Mouse (Mus musculus) heart, postnatal 25 days (tissue): ENCODE measurements around the gene Stxbp5. TPM values are rescaled to one million over a fixed set of nuclear protein-coding genes. Genes with fewer than 3 reads are reported as not detected.

Source experiments
- DNase-seq: peaks from one replicate; pipeline ENCODE4 v3.0.0; 2022; ENCODE audit warnings: low spot score
- intact Hi-C: fragments of 180-260 bp; cut with DNase I; formaldehyde crosslinking; loops from one replicate; pipeline ENCODE4 v1.15.1; 2025
- total RNA-seq, 2 experiments: library from RNA; stranded (reverse); gene quantifications; 2 replicates each; pipeline ENCODE4 v1.2.3; 2021

Stxbp5 gene
- total RNA-seq, 2 experiments from 2014 or later = 9.5 to 12.2 TPM

DNA sequence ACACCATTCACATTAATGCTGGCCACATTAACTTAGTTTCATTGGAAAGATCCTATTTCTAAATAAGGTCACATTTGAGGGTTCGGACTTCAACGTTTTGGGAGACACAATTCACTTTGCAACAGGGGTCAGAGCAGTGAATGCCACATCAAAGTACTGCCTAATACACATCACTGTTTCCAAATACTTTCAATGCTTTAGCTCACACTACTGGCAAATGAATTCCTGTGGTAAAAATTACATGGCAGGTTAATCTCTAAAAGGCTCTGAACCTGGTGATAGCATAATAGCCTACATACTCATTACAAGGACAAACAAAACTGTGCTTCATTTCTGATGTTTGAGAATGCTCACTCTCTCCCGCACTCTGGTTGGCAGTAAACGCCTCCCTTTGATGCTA lies 40.9 kb downstream of the Stxbp5 start:
- intact Hi-C loops = no loop called here
- no peak for DNase-seq

GRCm38 (mm10) chr10:9859476-9859875 lies 41.4 kb downstream of the Stxbp5 start:
- intact Hi-C loops = no loop called here
- no peak for DNase-seq

- DNase-seq = no peak
- intact Hi-C loops = no loop called here
Measured at GRCm38 (mm10) chr10:9857850-9858249, 43.0 kb downstream of the Stxbp5 start.

- no peak for DNase-seq
- intact Hi-C loops = no loop called here
Measured at GRCm38 (mm10) chr10:9856792-9857191, 44.1 kb downstream of the Stxbp5 start.

DNA sequence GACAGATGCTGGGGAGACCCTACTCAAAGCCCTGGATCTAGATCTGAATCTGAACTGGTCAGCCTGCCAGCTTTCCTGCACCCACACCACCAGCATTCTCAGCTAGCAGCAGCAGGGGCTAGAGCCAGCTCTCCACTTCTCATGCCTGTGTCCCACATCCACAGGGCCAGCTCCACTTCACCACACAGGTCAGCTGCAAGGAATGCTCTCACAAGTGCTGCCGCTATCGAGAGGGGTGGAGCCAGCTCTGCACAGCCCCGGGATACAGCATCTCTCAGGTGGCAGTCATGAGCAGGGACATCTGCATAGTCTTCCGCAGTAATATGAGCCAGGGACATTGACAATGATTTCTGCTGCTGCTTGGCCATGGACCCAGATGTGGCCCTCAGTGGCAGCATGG lies 54.5 kb downstream of the Stxbp5 start:
- DNase-seq = no peak
- intact Hi-C loops = no loop called here

- DNase-seq = no peak
- intact Hi-C loops = no loop called here
Measured at GRCm38 (mm10) chr10:9839408-9839807, 61.5 kb downstream of the Stxbp5 start.

DNA sequence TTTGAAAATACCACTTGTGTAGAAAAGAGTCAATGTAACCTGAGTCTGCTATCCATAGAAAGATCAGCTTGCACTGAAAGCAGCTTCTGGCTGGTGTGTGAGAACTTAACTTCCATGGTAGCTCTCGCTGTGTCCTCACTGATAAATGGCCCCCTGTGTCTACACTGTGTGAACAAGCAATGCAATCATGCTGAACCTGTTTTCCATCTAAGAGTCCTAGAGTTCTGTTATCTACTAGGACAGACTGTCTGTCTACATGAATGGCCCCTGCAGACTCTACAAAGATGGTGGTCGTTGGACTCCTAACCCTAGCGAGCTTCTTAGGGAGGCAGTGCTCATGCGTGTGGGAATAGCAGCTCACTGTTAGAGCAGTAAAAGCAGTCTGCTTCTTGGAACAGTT lies 65.9 kb downstream of the Stxbp5 start:
- intact Hi-C loops = no loop called here
- DNase-seq = no peak

- intact Hi-C loops = no loop called here
- DNase-seq = no peak
Measured at GRCm38 (mm10) chr10:9832937-9833336, 67.9 kb downstream of the Stxbp5 start.

DNA sequence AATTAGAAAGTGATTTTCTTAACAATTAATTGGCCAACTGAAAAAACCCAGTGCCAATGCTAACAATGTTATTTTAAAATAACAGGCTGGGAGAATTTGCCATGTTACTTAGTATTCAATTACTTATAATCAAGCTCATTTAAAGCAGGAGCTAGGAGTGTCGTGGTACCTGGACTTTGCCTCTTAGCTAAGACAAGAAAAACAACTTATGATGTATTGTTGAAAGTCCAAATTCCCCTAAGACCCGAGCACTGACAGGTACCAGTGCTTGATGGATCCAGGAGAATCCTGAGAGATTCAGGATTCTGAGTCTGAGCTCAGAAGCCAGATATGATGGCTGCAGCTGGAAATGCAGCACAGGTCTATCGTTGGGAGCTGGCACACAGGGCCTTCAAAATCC lies 71.1 kb downstream of the Stxbp5 start:
- intact Hi-C loops = no loop called here
- DNase-seq = no peak

- no peak for DNase-seq
Measured at GRCm38 (mm10) chr10:9821299-9821698, 79.6 kb downstream of the Stxbp5 start.

GRCm38 (mm10) chr10:9818574-9818973 lies 82.3 kb downstream of the Stxbp5 start:
- no peak for DNase-seq
- intact Hi-C loops = no loop called here

More at GRCm38 (mm10) chr10:9821299-9821698, 79.6 kb downstream of the Stxbp5 start:
- intact Hi-C loops = no loop called here

DNA sequence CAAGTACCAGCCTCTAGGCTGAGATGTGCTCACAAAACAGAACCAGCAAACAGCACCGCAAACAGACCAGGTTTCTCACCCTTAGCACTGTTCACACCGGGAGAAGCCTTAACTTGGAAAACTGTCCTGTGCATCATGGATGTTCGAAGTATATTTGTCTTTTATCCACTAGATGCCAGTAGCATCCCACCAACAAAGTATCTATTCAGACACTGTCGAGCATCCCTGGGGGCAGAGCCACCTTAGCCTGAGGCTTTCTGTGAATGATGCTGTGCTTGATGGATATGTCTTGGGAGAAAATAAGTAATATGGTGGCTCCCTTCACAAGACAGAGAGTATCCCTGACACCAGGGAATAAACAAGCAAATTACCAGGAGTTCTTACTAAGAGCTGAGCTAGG lies 87.0 kb downstream of the Stxbp5 start:
- intact Hi-C loops = loop anchor here (5.0 kb wide), 1 partner anchor 508 kb away; no protein-coding TSS in a partner anchor
- no peak for DNase-seq

GRCm38 (mm10) chr10:9807596-9807995 lies 93.3 kb downstream of the Stxbp5 start:
- no peak for DNase-seq
- intact Hi-C loops = no loop called here

DNA sequence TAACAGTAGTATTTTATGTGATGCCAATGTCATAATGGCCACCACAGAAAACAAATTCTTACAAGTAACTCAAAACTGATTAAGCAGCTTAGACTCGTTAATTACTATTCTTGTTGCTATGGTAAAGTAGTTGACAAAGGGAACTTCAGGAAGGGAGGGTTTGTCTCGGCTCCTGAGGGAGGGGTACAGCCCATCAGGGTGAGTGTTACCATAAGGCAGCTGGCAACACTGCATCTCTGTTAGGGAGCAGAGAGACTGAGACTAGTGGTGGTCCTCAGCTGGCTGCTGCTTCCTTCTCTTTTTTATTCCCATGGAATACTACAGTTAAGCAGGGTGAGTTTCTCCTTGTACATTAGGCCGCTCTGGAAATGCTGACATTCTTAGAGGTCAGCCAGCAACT lies 95.5 kb downstream of the Stxbp5 start:
- DNase-seq = no peak

GRCm38 (mm10) chr10:9803126-9803525 lies 97.8 kb downstream of the Stxbp5 start:
- intact Hi-C loops = no loop called here
- no peak for DNase-seq

More for the DNA sequence above, 95.5 kb downstream of the Stxbp5 start:
- intact Hi-C loops = no loop called here

- no peak for DNase-seq
- intact Hi-C loops = no loop called here
Measured at GRCm38 (mm10) chr10:9801571-9801970, 99.3 kb downstream of the Stxbp5 start.

DNA sequence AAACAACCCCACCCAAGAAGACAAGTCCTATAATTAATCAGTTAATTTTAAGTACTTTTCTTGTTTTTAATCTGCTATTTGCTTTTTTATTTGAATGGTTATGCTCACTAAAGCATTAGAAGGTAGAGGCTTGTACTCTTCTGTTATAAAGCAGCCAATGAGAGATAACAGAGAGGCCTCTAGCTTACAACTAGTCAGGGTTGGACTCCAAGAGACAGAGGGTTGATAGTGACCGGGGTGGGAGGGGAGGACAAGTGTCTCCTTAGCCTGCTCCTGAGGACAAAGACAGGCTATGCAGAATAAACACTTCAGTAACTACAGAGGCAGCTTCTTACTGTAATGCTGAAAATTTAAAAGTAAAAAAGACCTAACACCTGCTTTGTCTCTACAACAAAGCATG lies 101.8 kb downstream of the Stxbp5 start:
- intact Hi-C loops = no loop called here
- no peak for DNase-seq

GRCm38 (mm10) chr10:9796429-9796828 lies 104.5 kb downstream of the Stxbp5 start:
- intact Hi-C loops = no loop called here
- no peak for DNase-seq

- intact Hi-C loops = loop anchor here (5.0 kb wide), 1 partner anchor 528 kb away; no protein-coding TSS in a partner anchor
- DNase-seq = no peak
Measured at GRCm38 (mm10) chr10:9794429-9794828, 106.5 kb downstream of the Stxbp5 start.

- intact Hi-C loops = loop anchor here (5.0 kb wide), 1 partner anchor 531 kb away; no protein-coding TSS in a partner anchor
- no peak for DNase-seq
Measured at GRCm38 (mm10) chr10:9790947-9791346, 109.9 kb downstream of the Stxbp5 start.

- intact Hi-C loops = no loop called here
- no peak for DNase-seq
Measured at GRCm38 (mm10) chr10:9786461-9786860, 114.4 kb downstream of the Stxbp5 start.

- intact Hi-C loops = no loop called here
- DNase-seq = no peak
Measured at GRCm38 (mm10) chr10:9785651-9786050, 115.2 kb downstream of the Stxbp5 start.

- intact Hi-C loops = no loop called here
Measured at GRCm38 (mm10) chr10:9779864-9780263, 121.0 kb downstream of the Stxbp5 start.

More at GRCm38 (mm10) chr10:9779864-9780263, 121.0 kb downstream of the Stxbp5 start:
- no peak for DNase-seq
